Mouse (Mus musculus) stomach, postnatal 0 days (tissue): ENCODE measurements around the gene Rnf214.

Experiments
- CTCF ChIP-seq: IDR thresholded peaks from 2 replicates; pipeline ENCODE4 v1.5.1; 2016; ENCODE audit warnings: antibody characterized with exemption, low read depth, mild to moderate bottlenecking, moderate library complexity
- EP300 ChIP-seq: optimal IDR thresholded peaks from 2 replicates; pipeline ENCODE3; 2016; ENCODE audit warnings: antibody characterized with exemption

GRCm38 (mm10) chr9:45936883-45937282, 30.2 kb upstream of the Rnf214 start:
- TF ChIP-seq CTCF = peak; percentile 91
- no peak for TF ChIP-seq EP300
